Mouse (Mus musculus) lung, postnatal 14 days (tissue): ENCODE measurements around the gene Olfr1370.
"Not testable (repeated sequence)": the region's sequence is repeated elsewhere in the genome, so short reads cannot be mapped to it uniquely, and the experiment has no call there.

Source experiments
- DNase-seq: peaks from one replicate; pipeline ENCODE4 v3.0.0; 2021

Olfr1370 gene

DNA sequence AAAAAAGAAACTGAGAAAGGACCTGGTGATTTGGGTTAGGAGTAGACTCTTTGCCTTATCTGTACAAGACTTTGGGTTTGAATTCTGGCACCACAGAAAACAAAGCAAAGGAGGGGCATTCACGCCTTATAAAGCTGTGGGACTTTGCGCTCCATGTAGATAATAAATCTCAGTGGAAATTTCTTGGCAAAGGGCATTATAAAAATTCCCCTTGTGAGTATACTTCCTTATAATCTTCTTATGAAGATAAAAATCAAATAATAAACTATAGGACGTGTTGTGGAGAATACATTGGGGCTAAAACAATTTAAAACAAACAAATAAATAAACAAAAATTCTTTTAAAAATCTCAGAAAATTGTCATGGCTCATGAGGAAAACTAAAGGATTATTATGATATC lies at the start of gene Olfr1370:
Gene Olfr1370 (minus strand): TSS at position 101 of the 400 bp plus-strand sequence.
- no peak for DNase-seq

DNA sequence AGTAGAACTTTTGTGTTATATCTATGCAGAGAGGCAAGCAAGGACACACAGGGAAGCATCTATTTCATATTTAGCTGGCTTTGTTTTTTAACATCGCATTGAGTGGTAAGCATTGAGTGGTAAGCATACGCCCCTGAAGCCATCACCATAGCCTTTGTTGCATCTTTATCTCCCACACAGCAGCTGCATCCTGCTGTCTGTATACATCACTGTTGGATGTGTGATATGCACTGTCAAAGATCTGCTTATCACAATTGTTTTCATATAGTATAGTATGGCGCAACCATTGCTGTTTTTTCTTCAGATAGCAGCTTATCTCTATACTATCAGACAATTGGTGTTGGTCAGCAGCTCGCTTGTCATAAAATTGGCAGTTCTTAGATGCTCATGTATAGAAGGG lies 39.4 kb upstream of the Olfr1370 start:
- no peak for DNase-seq

DNA sequence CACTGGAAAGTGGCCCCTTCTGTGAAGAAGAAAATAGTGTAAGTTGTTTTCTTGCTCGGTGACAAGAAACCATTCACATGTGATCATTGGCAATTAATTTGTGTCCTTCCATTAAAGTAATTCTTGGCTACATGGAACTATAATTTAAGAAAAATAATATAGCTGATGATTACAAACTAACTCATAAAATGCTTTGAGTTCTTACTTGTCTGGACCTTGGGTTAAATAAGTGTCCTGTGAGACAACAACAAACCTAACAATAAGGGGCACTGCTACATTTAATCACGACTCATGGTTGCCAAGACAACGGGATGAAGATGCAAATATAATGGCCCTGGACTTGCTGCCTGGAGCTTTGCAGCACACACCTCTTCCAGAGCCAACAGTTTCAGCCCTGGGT lies 36.4 kb upstream of the Olfr1370 start, which contains the start of gene Olfr1369-ps1:
Gene Olfr1369-ps1 (plus strand): TSS at position 301 of the 400 bp plus-strand sequence.
- not testable (repeated sequence) for DNase-seq

DNA sequence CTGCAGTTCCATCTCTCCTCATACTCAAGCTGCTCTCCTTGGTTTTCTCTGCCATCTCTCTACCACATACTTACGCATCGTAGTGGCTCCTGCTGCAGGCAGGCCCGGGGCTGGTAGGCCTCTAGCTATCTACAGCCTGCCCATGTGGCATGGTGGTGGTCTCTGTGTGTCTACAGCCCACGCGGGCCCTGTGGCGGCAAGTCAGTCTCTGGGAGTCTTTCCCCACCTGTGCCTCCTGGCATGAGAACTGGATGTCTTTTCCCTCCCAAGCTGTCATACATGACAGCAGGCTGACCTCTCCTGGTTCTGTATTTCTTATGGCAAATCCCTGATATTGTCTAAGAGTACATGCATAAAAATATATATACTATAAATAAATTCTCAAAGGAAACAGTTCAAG lies 35.7 kb upstream of the Olfr1370 start:
- DNase-seq, result no peak

DNA sequence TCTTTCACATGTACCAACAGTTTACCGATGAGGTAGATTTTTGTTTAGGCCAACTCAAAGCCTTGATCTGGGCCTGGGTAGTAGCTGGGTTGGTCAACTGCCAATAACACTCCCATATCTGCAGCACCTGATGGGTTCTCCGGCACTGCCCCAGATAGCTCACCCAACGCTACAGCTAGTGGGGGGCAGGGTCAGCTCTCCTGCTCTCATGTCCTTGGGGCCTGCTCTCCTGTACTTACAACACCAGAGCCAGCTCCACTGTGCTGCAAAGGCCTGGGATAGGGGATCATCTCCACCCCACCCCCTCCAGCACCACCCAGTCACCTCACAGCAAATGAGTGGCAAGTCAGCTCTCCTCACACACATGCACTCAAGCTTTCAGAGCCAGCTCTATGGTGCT lies 35.0 kb upstream of the Olfr1370 start:
- no peak for DNase-seq

DNA sequence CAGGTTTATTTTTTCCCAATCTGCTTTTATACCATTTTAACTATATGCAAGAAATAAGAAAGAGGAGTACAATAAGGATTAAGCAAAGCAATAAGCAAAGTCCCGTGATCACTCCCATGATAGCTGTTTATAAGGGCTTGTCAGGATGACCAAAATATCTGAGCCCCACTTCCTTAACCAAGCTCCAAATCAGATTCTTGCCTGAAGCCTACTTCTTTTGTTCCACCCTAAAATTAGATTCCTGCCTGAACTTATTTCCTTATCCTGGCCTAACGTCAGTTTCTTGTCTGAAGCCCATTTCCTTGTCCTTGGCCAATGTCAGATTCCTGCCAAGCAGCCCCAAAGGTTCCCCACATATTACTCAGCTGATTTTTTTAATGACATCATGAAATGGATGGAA lies 7.9 kb upstream of the Olfr1370 start:
- DNase-seq, result no peak

DNA sequence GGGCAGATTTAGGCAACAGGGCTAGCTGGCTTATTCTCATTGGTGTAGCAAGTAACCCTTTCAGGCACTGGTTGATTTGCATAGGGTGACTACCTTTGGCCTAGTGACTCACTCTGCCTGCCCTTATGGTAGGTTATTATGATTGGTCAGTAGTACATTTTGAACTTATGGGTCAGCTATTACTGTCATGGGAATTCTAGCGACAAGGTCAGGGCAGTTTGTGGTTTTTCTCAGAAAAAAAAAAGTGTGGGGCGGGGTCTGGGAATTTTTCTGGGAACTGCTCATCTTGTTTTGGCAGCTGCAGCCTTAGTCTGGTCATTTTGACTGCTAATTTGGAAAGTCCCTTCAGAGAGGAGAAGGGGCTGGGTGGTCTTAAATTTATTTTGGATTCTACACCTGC lies 8.7 kb downstream of the Olfr1370 start:
- DNase-seq, result no peak

DNA sequence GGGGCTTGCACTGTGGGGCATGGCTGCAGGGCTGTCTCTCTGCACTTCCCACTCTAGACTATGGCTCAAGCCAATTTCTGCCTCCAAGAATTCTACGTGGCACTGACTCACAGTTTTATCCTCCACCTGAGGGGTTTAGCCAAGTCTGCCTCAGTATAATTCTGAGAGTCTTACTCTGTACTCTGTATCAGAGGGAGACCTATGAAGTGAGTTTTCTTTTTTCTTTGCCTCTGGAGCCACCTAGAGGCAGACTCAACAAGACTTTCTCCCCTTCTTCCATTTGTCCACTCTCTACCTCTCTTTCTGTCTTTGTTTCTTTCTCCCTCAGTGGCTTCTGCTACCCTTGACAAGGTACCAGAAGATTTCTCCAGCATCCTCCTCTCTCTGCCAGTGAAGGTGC lies 24.6 kb downstream of the Olfr1370 start:
- DNase-seq, result no peak

DNA sequence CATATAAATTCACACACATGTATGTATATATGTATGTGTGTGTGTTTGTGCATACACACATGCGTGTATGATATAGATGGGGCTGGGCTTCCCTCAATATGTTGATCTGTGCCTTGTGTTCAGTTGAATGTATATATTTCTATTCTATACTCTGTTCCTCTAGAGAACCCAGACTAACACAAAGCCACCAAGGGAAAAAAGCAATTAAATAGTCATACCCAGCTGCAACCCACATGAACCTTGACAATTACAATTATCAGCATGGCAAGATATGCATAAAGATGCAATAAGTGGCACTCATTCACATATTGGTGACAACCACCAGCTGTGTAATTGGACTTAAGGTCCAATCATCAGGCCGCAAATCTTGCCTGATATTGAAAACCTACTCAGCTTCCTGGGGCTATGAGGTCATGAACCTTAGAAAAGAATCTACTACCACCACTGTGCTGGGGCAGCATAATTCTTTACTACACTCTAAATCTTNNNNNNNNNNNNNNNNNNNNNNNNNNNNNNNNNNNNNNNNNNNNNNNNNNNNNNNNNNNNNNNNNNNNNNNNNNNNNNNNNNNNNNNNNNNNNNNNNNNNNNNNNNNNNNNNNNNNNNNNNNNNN lies 34.1 kb downstream of the Olfr1370 start:
- DNase-seq, result no peak

DNA sequence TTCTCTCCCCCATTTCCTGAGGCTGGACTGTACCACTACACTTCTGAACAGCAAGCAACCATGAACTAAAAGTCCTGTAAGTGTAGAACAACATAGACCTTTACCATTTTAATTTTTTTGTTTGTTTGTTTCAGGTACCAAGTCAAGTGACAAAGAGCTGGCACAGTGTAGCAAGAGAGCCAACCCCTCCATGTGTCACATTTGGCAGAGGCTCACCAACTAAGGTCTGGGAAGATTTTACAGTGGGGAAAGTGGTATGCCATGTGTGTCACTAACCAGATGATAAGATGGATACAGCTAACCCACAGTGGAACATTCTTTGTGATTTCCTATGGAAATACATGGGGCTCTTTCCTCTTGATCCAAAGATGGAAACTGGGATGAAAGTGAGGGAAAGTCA lies 38.8 kb downstream of the Olfr1370 start:
- no peak for DNase-seq

DNA sequence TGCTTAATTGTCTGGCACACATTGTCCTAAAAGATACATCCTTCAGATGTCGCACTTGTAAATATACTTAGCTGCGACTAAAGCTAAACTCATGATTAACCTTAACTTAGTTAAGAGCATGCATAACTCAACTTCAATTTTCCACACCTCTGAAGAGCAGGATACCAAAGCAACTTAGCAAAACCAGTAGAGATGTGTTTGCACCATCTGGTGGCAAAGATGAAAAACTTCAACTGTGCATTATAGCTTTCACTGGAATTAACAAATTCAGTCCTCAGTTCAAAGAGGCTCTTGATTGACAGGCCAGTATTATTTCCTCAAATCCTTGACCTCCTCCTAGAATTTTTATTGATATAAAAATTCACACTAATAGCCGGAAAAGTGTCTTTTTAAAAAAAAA lies 39.7 kb downstream of the Olfr1370 start:
- no peak for DNase-seq

DNA sequence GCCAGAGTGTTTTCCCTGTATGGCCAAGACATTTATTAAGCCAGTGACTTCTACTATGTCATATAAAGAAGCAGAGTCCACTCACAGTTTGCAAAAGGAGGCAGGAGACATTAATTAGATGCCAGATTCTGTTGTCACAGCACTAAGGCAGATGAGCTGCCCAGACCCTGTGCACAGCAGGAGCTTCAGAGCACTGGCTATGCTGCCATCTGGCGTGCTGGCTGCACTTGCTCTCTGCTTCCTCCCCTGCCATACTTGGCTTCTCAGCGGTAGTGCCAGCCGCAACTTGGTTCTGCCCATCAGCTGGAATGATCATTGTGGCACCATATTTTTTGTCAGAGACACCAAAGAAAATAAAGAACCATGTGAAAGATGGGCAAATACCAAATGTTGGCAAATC lies 41.6 kb downstream of the Olfr1370 start:
- DNase-seq, result no peak

DNA sequence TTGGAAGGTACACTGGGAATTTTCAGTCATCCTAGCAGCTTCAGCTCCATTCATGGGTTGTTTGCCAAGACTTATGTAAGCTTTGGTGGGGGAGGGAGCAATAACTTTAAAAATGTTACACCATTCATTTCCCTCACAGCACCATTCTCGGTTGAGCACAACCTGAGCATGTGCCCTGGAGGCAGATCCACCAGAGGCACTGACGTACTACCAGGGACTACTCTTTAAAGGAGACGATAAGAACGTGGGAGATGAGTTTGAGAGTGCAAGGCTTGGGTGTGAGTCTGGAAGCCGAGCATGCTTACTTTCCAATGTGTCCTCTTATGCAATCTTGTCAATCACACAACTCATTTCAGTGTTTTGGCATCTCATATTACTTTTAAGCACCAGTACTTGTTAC lies 49.9 kb downstream of the Olfr1370 start:
- DNase-seq, result no peak
